Mouse (Mus musculus) CH12.LX (cell line): Measurements from ENCODE around the gene Olfr1291-ps1. TPM values are rescaled to one million over a fixed set of nuclear protein-coding genes. Genes with fewer than 3 reads are reported as not detected.

ENCODE experiments used
- DNase-seq: peaks from one replicate; pipeline ENCODE4 v3.0.0-alpha.2; 2013; ENCODE audit errors: extremely low read depth
- H3K27ac ChIP-seq: 2 replicates; pipeline ENCODE4 v1.5.1; 2012; ENCODE audit warnings: low read depth, mild to moderate bottlenecking, control low read depth, moderate library complexity; ENCODE audit not compliant: insufficient read depth
- H3K27me3 ChIP-seq: replicated peaks from 2 replicates; pipeline ENCODE3; 2012; ENCODE audit warnings: inconsistent platforms
- H3K36me3 ChIP-seq, 2 experiments: replicated peaks in 1 of 2; 2 replicates each; pipeline versions ENCODE3 to v1.6.1; 2012; ENCODE audit warnings: inconsistent platforms in 1 of 2, low read length in 1 of 2, mild to moderate bottlenecking in 1 of 2, mixed read lengths in 1 of 2, moderate library complexity in 1 of 2; ENCODE audit not compliant: control insufficient read depth in 1 of 2, insufficient read depth in 1 of 2
- H3K4me1 ChIP-seq, 2 experiments: 2 replicates each; pipeline ENCODE4 v1.6.1; 2012; ENCODE audit warnings: inconsistent platforms in 1 of 2, moderate library complexity in 1 of 2; ENCODE audit not compliant: insufficient read depth in 2 of 2, control insufficient read depth in 1 of 2
- H3K4me2 ChIP-seq: 2 replicates; pipeline ENCODE4 v1.6.1; 2012; ENCODE audit warnings: low read depth, mild to moderate bottlenecking, control low read depth; ENCODE audit not compliant: poor library complexity, insufficient read depth, severe bottlenecking
- H3K4me3 ChIP-seq, 3 experiments: fragments of 150-350 bp in 1 of 3; sonication (generic) in 1 of 3; replicated peaks in 1 of 3; 2 replicates each; pipeline versions ENCODE3 to v1.5.1; 2011 to 2012; ENCODE audit warnings: low read depth in 2 of 3, low read length in 2 of 3, mild to moderate bottlenecking in 2 of 3, moderate library complexity in 2 of 3, control low read depth in 1 of 3, improper control_type of control experiment in 1 of 3, inconsistent platforms in 1 of 3, mixed read lengths in 1 of 3; ENCODE audit not compliant: poor library complexity in 1 of 3
- H3K79me2 ChIP-seq: replicated peaks from 2 replicates; pipeline ENCODE4 v1.6.1; 2012; ENCODE audit warnings: mild to moderate bottlenecking, moderate library complexity; ENCODE audit not compliant: control insufficient read depth, poor library complexity, insufficient read depth, severe bottlenecking; ENCODE audit errors: extremely low read depth
- H3K9ac ChIP-seq: 2 replicates; pipeline ENCODE4 v1.6.1; 2012; ENCODE audit warnings: low read depth, mild to moderate bottlenecking, control low read depth, moderate library complexity; ENCODE audit not compliant: insufficient read depth
- H3K9me3 ChIP-seq: replicated peaks from 2 replicates; pipeline ENCODE3; 2012; ENCODE audit warnings: low read length, inconsistent platforms, mixed read lengths
- BHLHE40 ChIP-seq: IDR thresholded peaks from 2 replicates; pipeline ENCODE4 v1.6.1; 2011; ENCODE audit warnings: mild to moderate bottlenecking, low read depth, low read length, improper control_type of control experiment
- ELF1 ChIP-seq: IDR thresholded peaks from 2 replicates; pipeline ENCODE4 v1.6.1; 2014; ENCODE audit warnings: low read depth, mild to moderate bottlenecking, inconsistent platforms, low read length, improper control_type of control experiment
- EP300 ChIP-seq: IDR thresholded peaks from 2 replicates; pipeline ENCODE4 v1.6.1; 2011; ENCODE audit warnings: low read length, improper control_type of control experiment
- IRF4 ChIP-seq: IDR thresholded peaks from 2 replicates; pipeline ENCODE4 v1.6.1; 2014; ENCODE audit warnings: low read depth, mild to moderate bottlenecking, inconsistent platforms, low read length, improper control_type of control experiment
- JUND ChIP-seq: conservative IDR thresholded peaks from 2 replicates; pipeline ENCODE4 v1.6.1; 2011; ENCODE audit warnings: low read depth, low read length, improper control_type of control experiment
- KAT2A ChIP-seq: IDR thresholded peaks from 2 replicates; pipeline ENCODE4 v1.6.1; 2012; ENCODE audit warnings: low read length, improper control_type of control experiment, inconsistent platforms; ENCODE audit not compliant: insufficient replicate concordance
- MXI1 ChIP-seq: IDR thresholded peaks from 2 replicates; pipeline ENCODE4 v1.6.1; 2011; ENCODE audit warnings: mild to moderate bottlenecking, low read depth, low read length, improper control_type of control experiment
- MYC ChIP-seq: IDR thresholded peaks from 2 replicates; pipeline ENCODE4 v1.6.1; 2011; ENCODE audit warnings: low read depth, mild to moderate bottlenecking, improper control_type of control experiment, low read length
- NELFE ChIP-seq: IDR thresholded peaks from 2 replicates; pipeline ENCODE4 v1.6.1; 2011; ENCODE audit warnings: low read depth, low read length, improper control_type of control experiment
- PAX5 ChIP-seq: IDR thresholded peaks from 2 replicates; pipeline ENCODE4 v1.6.1; 2012; ENCODE audit warnings: low read length, inconsistent platforms, mixed read lengths
- RCOR1 ChIP-seq: conservative IDR thresholded peaks from 2 replicates; pipeline ENCODE4 v1.6.1; 2012; ENCODE audit warnings: low read depth, mild to moderate bottlenecking, inconsistent platforms, low read length, improper control_type of control experiment
- UBTF ChIP-seq: IDR thresholded peaks from 2 replicates; pipeline ENCODE4 v1.6.1; 2012; ENCODE audit warnings: low read depth, mild to moderate bottlenecking, inconsistent platforms, low read length, improper control_type of control experiment, moderate library complexity
- ZNF384 ChIP-seq: IDR thresholded peaks from 2 replicates; pipeline ENCODE4 v1.6.1; 2012; ENCODE audit warnings: low read depth, low read length, improper control_type of control experiment, inconsistent platforms
- dilution Hi-C: fragments of 300-500 bp; cut with MboI; formaldehyde crosslinking; loops from 2 replicates; pipeline ENCODE4 v1.14.3; 2020; ENCODE audit warnings: low sequenced_read_pairs; ENCODE audit not compliant: extremely low pct_unique_long_range_greater_than_20kb, extremely low pct_ligation_motif_present
- in situ Hi-C: fragments of 300-500 bp; cut with MboI; formaldehyde crosslinking; loops from 3 replicates; pipeline ENCODE4 v1.14.3; 2019; ENCODE audit warnings: low sequenced_read_pairs, low pct_ligation_motif_present, low pct_unique_long_range_greater_than_20kb, mixed read lengths
- polyA plus RNA-seq: library from polyadenylated mRNA; unstranded; fragments of >175 nt; gene quantifications from 2 replicates; pipeline ENCODE4 v1.2.1, GENCODE M21; 2012; ENCODE audit warnings: low read depth; ENCODE audit not compliant: insufficient read length
- total RNA-seq, 2 experiments: library from RNA; depleted of rRNA; stranded (reverse); fragments of 300-350 nt in 1 of 2; fragments of >200 nt in 1 of 2; gene quantifications; 2 replicates each; pipeline ENCODE4 v1.2.3; 2012 to 2014

Gene Olfr1291-ps1
- total and polyA plus RNA-seq, 3 experiments: not detected

GRCm38 (mm10) chr2:111540191-111540590 is 43.2 kb downstream of the Olfr1291-ps1 start, which contains the start of gene Olfr1294:
TSS of gene Olfr1294 (minus strand) at chr2:111540291.
- H3K4me1 ChIP-seq: no peaks in the 10 kb centered on the region
- no peak within 1 kb of the TSS for H3K4me2 ChIP-seq
- H3K27ac ChIP-seq: no peak within 1 kb of the TSS
- dilution Hi-C loops (no loop called here), in situ Hi-C loops (no loop called here)
- H3K9me3 ChIP-seq: peaks cover 20% of the 10 kb centered on the region
- TF ChIP-seq MYC (no peak), RCOR1 (no peak), ZNF384 (no peak), BHLHE40 (no peak), IRF4 (no peak), MXI1 (no peak), JUND (no peak), ELF1 (no peak), KAT2A (no peak), NELFE (no peak), PAX5 (no peak), UBTF (no peak), EP300 (no peak)
- H3K27me3 ChIP-seq: no peaks in the 10 kb centered on the region
- no peak within 1 kb of the TSS for H3K9ac ChIP-seq
- no peak within 1 kb of the TSS for H3K4me3 ChIP-seq
- no peaks in the 10 kb centered on the region for H3K36me3 ChIP-seq
- H3K79me2 ChIP-seq: no peaks in the 10 kb centered on the region
- DNase-seq: no peak

Other genes starting within 250 kb of the Olfr1291-ps1 start
- not detected in 2 replicates for gene Olfr1276, start 242.7 kb upstream of the Olfr1291-ps1 start, total RNA-seq (2012; rRNA removed)
- gene Olfr1276, start 242.7 kb upstream of the Olfr1291-ps1 start, total RNA-seq (2014; rRNA removed): not detected in 2 replicates
- gene Olfr1276, start 242.7 kb upstream of the Olfr1291-ps1 start, polyA plus RNA-seq: not detected in 2 replicates
- gene Olfr1277, start 223.1 kb upstream of the Olfr1291-ps1 start, total RNA-seq (2012; rRNA removed): not detected in 2 replicates
- gene Olfr1277, start 223.1 kb upstream of the Olfr1291-ps1 start, total RNA-seq (2014; rRNA removed): not detected in 2 replicates
- not detected in 2 replicates for gene Olfr1277, start 223.1 kb upstream of the Olfr1291-ps1 start, polyA plus RNA-seq
- not detected in 2 replicates for gene Olfr1278, start 207.0 kb upstream of the Olfr1291-ps1 start, total RNA-seq (2012; rRNA removed)
- gene Olfr1278, start 207.0 kb upstream of the Olfr1291-ps1 start, total RNA-seq (2014; rRNA removed): not detected in 2 replicates
- not detected in 2 replicates for gene Olfr1278, start 207.0 kb upstream of the Olfr1291-ps1 start, polyA plus RNA-seq
- gene Olfr1279, start 196.5 kb upstream of the Olfr1291-ps1 start, total RNA-seq (2012; rRNA removed): not detected in 2 replicates
- gene Olfr1279, start 196.5 kb upstream of the Olfr1291-ps1 start, total RNA-seq (2014; rRNA removed): not detected in 2 replicates
- not detected in 2 replicates for gene Olfr1279, start 196.5 kb upstream of the Olfr1291-ps1 start, polyA plus RNA-seq
- gene Olfr1280, start 183.2 kb upstream of the Olfr1291-ps1 start, total RNA-seq (2012; rRNA removed): not detected in 2 replicates
- gene Olfr1280, start 183.2 kb upstream of the Olfr1291-ps1 start, total RNA-seq (2014; rRNA removed): not detected in 2 replicates
- gene Olfr1280, start 183.2 kb upstream of the Olfr1291-ps1 start, polyA plus RNA-seq: not detected in 2 replicates
- not detected in 2 replicates for gene Olfr1281, start 170.7 kb upstream of the Olfr1291-ps1 start, total RNA-seq (2012; rRNA removed)
- gene Olfr1281, start 170.7 kb upstream of the Olfr1291-ps1 start, total RNA-seq (2014; rRNA removed): not detected in 2 replicates
- not detected in 2 replicates for gene Olfr1281, start 170.7 kb upstream of the Olfr1291-ps1 start, polyA plus RNA-seq
- not detected in 2 replicates for gene Olfr1282, start 161.1 kb upstream of the Olfr1291-ps1 start, total RNA-seq (2012; rRNA removed)
- gene Olfr1282, start 161.1 kb upstream of the Olfr1291-ps1 start, total RNA-seq (2014; rRNA removed): not detected in 2 replicates
- not detected in 2 replicates for gene Olfr1282, start 161.1 kb upstream of the Olfr1291-ps1 start, polyA plus RNA-seq
- gene Olfr1283, start 130.4 kb upstream of the Olfr1291-ps1 start, total RNA-seq (2012; rRNA removed): not detected in 2 replicates
- not detected in 2 replicates for gene Olfr1283, start 130.4 kb upstream of the Olfr1291-ps1 start, total RNA-seq (2014; rRNA removed)
- not detected in 2 replicates for gene Olfr1283, start 130.4 kb upstream of the Olfr1291-ps1 start, polyA plus RNA-seq
- not detected in 2 replicates for gene Olfr1284, start 121.7 kb upstream of the Olfr1291-ps1 start, total RNA-seq (2012; rRNA removed)
- gene Olfr1284, start 121.7 kb upstream of the Olfr1291-ps1 start, total RNA-seq (2014; rRNA removed): not detected in 2 replicates
- not detected in 2 replicates for gene Olfr1284, start 121.7 kb upstream of the Olfr1291-ps1 start, polyA plus RNA-seq
- not detected in 2 replicates for gene Olfr1286, start 74.1 kb upstream of the Olfr1291-ps1 start, total RNA-seq (2012; rRNA removed)
- gene Olfr1286, start 74.1 kb upstream of the Olfr1291-ps1 start, total RNA-seq (2014; rRNA removed): not detected in 2 replicates
- not detected in 2 replicates for gene Olfr1286, start 74.1 kb upstream of the Olfr1291-ps1 start, polyA plus RNA-seq
- gene Olfr1287, start 48.0 kb upstream of the Olfr1291-ps1 start, total RNA-seq (2012; rRNA removed): not detected in 2 replicates
- not detected in 2 replicates for gene Olfr1287, start 48.0 kb upstream of the Olfr1291-ps1 start, total RNA-seq (2014; rRNA removed)
- gene Olfr1287, start 48.0 kb upstream of the Olfr1291-ps1 start, polyA plus RNA-seq: not detected in 2 replicates
- not detected in 2 replicates for gene Olfr1288, start 23.1 kb upstream of the Olfr1291-ps1 start, total RNA-seq (2012; rRNA removed)
- gene Olfr1288, start 23.1 kb upstream of the Olfr1291-ps1 start, total RNA-seq (2014; rRNA removed): not detected in 2 replicates
- not detected in 2 replicates for gene Olfr1288, start 23.1 kb upstream of the Olfr1291-ps1 start, polyA plus RNA-seq
- not detected in 2 replicates for gene Olfr1289, start 16.4 kb upstream of the Olfr1291-ps1 start, total RNA-seq (2012; rRNA removed)
- gene Olfr1289, start 16.4 kb upstream of the Olfr1291-ps1 start, total RNA-seq (2014; rRNA removed): not detected in 2 replicates
- gene Olfr1289, start 16.4 kb upstream of the Olfr1291-ps1 start, polyA plus RNA-seq: not detected in 2 replicates
- not detected in 2 replicates for gene Olfr1290, start 3.4 kb upstream of the Olfr1291-ps1 start, total RNA-seq (2012; rRNA removed)
- gene Olfr1290, start 3.4 kb upstream of the Olfr1291-ps1 start, total RNA-seq (2014; rRNA removed): not detected in 2 replicates
- gene Olfr1290, start 3.4 kb upstream of the Olfr1291-ps1 start, polyA plus RNA-seq: not detected in 2 replicates
- gene Olfr1293-ps, start 28.0 kb downstream of the Olfr1291-ps1 start, total RNA-seq (2012; rRNA removed): not detected in 2 replicates
- not detected in 2 replicates for gene Olfr1293-ps, start 28.0 kb downstream of the Olfr1291-ps1 start, total RNA-seq (2014; rRNA removed)
- 0.10 TPM in 1 of 2 replicates, not detected in the other for gene Olfr1293-ps, start 28.0 kb downstream of the Olfr1291-ps1 start, polyA plus RNA-seq
- gene Olfr1294, start 43.1 kb downstream of the Olfr1291-ps1 start, total RNA-seq (2012; rRNA removed): not detected in 2 replicates
- not detected in 2 replicates for gene Olfr1294, start 43.1 kb downstream of the Olfr1291-ps1 start, total RNA-seq (2014; rRNA removed)
- not detected in 2 replicates for gene Olfr1294, start 43.1 kb downstream of the Olfr1291-ps1 start, polyA plus RNA-seq
- gene Olfr1295, start 72.5 kb downstream of the Olfr1291-ps1 start, total RNA-seq (2012; rRNA removed): not detected in 2 replicates
- not detected in 2 replicates for gene Olfr1295, start 72.5 kb downstream of the Olfr1291-ps1 start, total RNA-seq (2014; rRNA removed)
- gene Olfr1295, start 72.5 kb downstream of the Olfr1291-ps1 start, polyA plus RNA-seq: not detected in 2 replicates
- not detected in 2 replicates for gene Olfr1297, start 129.3 kb downstream of the Olfr1291-ps1 start, total RNA-seq (2012; rRNA removed)
- gene Olfr1297, start 129.3 kb downstream of the Olfr1291-ps1 start, total RNA-seq (2014; rRNA removed): not detected in 2 replicates
- not detected in 2 replicates for gene Olfr1297, start 129.3 kb downstream of the Olfr1291-ps1 start, polyA plus RNA-seq
- gene Olfr1298, start 152.0 kb downstream of the Olfr1291-ps1 start, total RNA-seq (2012; rRNA removed): not detected in 2 replicates
- gene Olfr1298, start 152.0 kb downstream of the Olfr1291-ps1 start, total RNA-seq (2014; rRNA removed): not detected in 2 replicates
- gene Olfr1298, start 152.0 kb downstream of the Olfr1291-ps1 start, polyA plus RNA-seq: not detected in 2 replicates
- gene Olfr1299, start 164.2 kb downstream of the Olfr1291-ps1 start, total RNA-seq (2012; rRNA removed): not detected in 2 replicates
- gene Olfr1299, start 164.2 kb downstream of the Olfr1291-ps1 start, total RNA-seq (2014; rRNA removed): not detected in 2 replicates
- gene Olfr1299, start 164.2 kb downstream of the Olfr1291-ps1 start, polyA plus RNA-seq: not detected in 2 replicates